Mouse (Mus musculus): ENCODE data around the gene Nemf. TPM values are rescaled to one million over a fixed set of nuclear protein-coding genes. Genes with fewer than 3 reads are reported as not detected.

Gene Nemf
- polyA plus RNA-seq, 1 experiment, result 6.4 TPM

GRCm38 (mm10) chr12:69294936-69295335, 62.0 kb downstream of the Nemf start:
- no peak overlapping the region for H3K4me3 ChIP-seq (ENCODE audit: insufficient read depth, poor library complexity, severe bottlenecking)
- peaks cover 25% of the 10 kb centered on the region for H3K79me3 ChIP-seq (ENCODE audit: low read depth)
- no peak overlapping the region for H3ac ChIP-seq (ENCODE audit: control insufficient read depth, insufficient read length, low read depth)
- H3K79me2 ChIP-seq (ENCODE audit: control insufficient read depth, insufficient read depth), result peaks cover 37% of the 10 kb centered on the region
- H3K36me3 ChIP-seq (ENCODE audit: control insufficient read depth, insufficient read depth), result peaks cover under 1% of the 10 kb centered on the region
- TF ChIP-seq MYOG (IDR thresholded peaks at IDR 0.05; ENCODE audit: control insufficient read depth, extremely low read depth, insufficient read length), result no peak
- TF ChIP-seq USF1 (IDR thresholded peaks at IDR 0.05; ENCODE audit: low read depth), result no peak
- no peak for TF ChIP-seq MAX (IDR thresholded peaks at IDR 0.05)
- no peak for TF ChIP-seq FOSL1 (IDR thresholded peaks at IDR 0.05; ENCODE audit: insufficient read depth, low read length, poor library complexity, severe bottlenecking)
- TF ChIP-seq CEBPB (IDR thresholded peaks at IDR 0.05; ENCODE audit: low read depth), result no peak
- TF ChIP-seq MYOD1 (IDR thresholded peaks at IDR 0.05; ENCODE audit: control insufficient read depth, insufficient read length, low read depth), result no peak
- TF ChIP-seq CTCF (IDR thresholded peaks at IDR 0.05; ENCODE audit: control insufficient read depth, insufficient read depth, insufficient read length), result no peak
- H3K27me3 ChIP-seq (ENCODE audit: control insufficient read depth, insufficient read depth, insufficient read length), result no peaks in the 10 kb centered on the region

- H3K36me3 ChIP-seq (ENCODE audit: control insufficient read depth, insufficient read depth), result no peaks in the 10 kb centered on the region
- H3ac ChIP-seq (ENCODE audit: control insufficient read depth, insufficient read length, low read depth), result no peak overlapping the region
- H3K27me3 ChIP-seq (ENCODE audit: control insufficient read depth, insufficient read depth, insufficient read length), result no peaks in the 10 kb centered on the region
Measured at GRCm38 (mm10) chr12:69293815-69294214, 63.1 kb downstream of the Nemf start.

GRCm38 (mm10) chr12:69292401-69292800, 64.6 kb downstream of the Nemf start:
- no peak for TF ChIP-seq MYOG (IDR thresholded peaks at IDR 0.05; ENCODE audit: control insufficient read depth, extremely low read depth, insufficient read length)
- no peak for TF ChIP-seq MAX (IDR thresholded peaks at IDR 0.05)
- Histone ChIP-seq H3K36me3 (ENCODE audit: control insufficient read depth, insufficient read depth) (no peaks in the 10 kb centered on the region), H3K4me3 (ENCODE audit: insufficient read depth, poor library complexity, severe bottlenecking) (no peak overlapping the region), H3K79me3 (ENCODE audit: low read depth) (peaks cover 6% of the 10 kb centered on the region), H3K79me2 (ENCODE audit: control insufficient read depth, insufficient read depth) (peaks cover 11% of the 10 kb centered on the region), H3ac (ENCODE audit: control insufficient read depth, insufficient read length, low read depth) (no peak overlapping the region), H3K27me3 (ENCODE audit: control insufficient read depth, insufficient read depth, insufficient read length) (no peaks in the 10 kb centered on the region)

More at GRCm38 (mm10) chr12:69293815-69294214, 63.1 kb downstream of the Nemf start:
- Histone ChIP-seq H3K4me3 (ENCODE audit: insufficient read depth, poor library complexity, severe bottlenecking) (no peak overlapping the region), H3K79me3 (ENCODE audit: low read depth) (peaks cover 15% of the 10 kb centered on the region), H3K79me2 (ENCODE audit: control insufficient read depth, insufficient read depth) (peaks cover 26% of the 10 kb centered on the region)
- no peak for TF ChIP-seq MYOD1 (IDR thresholded peaks at IDR 0.05; ENCODE audit: control insufficient read depth, insufficient read length, low read depth)
- no peak for TF ChIP-seq CEBPB (IDR thresholded peaks at IDR 0.05; ENCODE audit: low read depth)
- TF ChIP-seq MYOG (IDR thresholded peaks at IDR 0.05; ENCODE audit: control insufficient read depth, extremely low read depth, insufficient read length), result no peak
- TF ChIP-seq USF1 (IDR thresholded peaks at IDR 0.05; ENCODE audit: low read depth), result no peak
- no peak for TF ChIP-seq CTCF (IDR thresholded peaks at IDR 0.05; ENCODE audit: control insufficient read depth, insufficient read depth, insufficient read length)
- no peak for TF ChIP-seq MAX (IDR thresholded peaks at IDR 0.05)
- TF ChIP-seq FOSL1 (IDR thresholded peaks at IDR 0.05; ENCODE audit: insufficient read depth, low read length, poor library complexity, severe bottlenecking), result no peak

- Histone ChIP-seq H3K79me2 (ENCODE audit: control insufficient read depth, insufficient read depth) (no peaks in the 10 kb centered on the region), H3ac (ENCODE audit: control insufficient read depth, insufficient read length, low read depth) (no peak overlapping the region), H3K36me3 (ENCODE audit: control insufficient read depth, insufficient read depth) (no peaks in the 10 kb centered on the region), H3K4me3 (ENCODE audit: insufficient read depth, poor library complexity, severe bottlenecking) (no peak overlapping the region), H3K27me3 (ENCODE audit: control insufficient read depth, insufficient read depth, insufficient read length) (no peaks in the 10 kb centered on the region), H3K79me3 (ENCODE audit: low read depth) (no peaks in the 10 kb centered on the region)
- TF ChIP-seq CTCF (IDR thresholded peaks at IDR 0.05; ENCODE audit: control insufficient read depth, insufficient read depth, insufficient read length) (no peak), MYOD1 (IDR thresholded peaks at IDR 0.05; ENCODE audit: control insufficient read depth, insufficient read length, low read depth) (no peak), CEBPB (IDR thresholded peaks at IDR 0.05; ENCODE audit: low read depth) (no peak), MAX (IDR thresholded peaks at IDR 0.05) (no peak), MYOG (IDR thresholded peaks at IDR 0.05; ENCODE audit: control insufficient read depth, extremely low read depth, insufficient read length) (no peak), FOSL1 (IDR thresholded peaks at IDR 0.05; ENCODE audit: insufficient read depth, low read length, poor library complexity, severe bottlenecking) (no peak), USF1 (IDR thresholded peaks at IDR 0.05; ENCODE audit: low read depth) (no peak)
Measured at GRCm38 (mm10) chr12:69288699-69289098, 68.3 kb downstream of the Nemf start.

- no peak overlapping the region for H3ac ChIP-seq (ENCODE audit: control insufficient read depth, insufficient read length, low read depth)
- no peaks in the 10 kb centered on the region for H3K36me3 ChIP-seq (ENCODE audit: control insufficient read depth, insufficient read depth)
- H3K79me2 ChIP-seq (ENCODE audit: control insufficient read depth, insufficient read depth), result no peaks in the 10 kb centered on the region
- no peaks in the 10 kb centered on the region for H3K79me3 ChIP-seq (ENCODE audit: low read depth)
- no peak overlapping the region for H3K4me3 ChIP-seq (ENCODE audit: insufficient read depth, poor library complexity, severe bottlenecking)
- TF ChIP-seq MYOG (IDR thresholded peaks at IDR 0.05; ENCODE audit: control insufficient read depth, extremely low read depth, insufficient read length), result no peak
- no peak for TF ChIP-seq MAX (IDR thresholded peaks at IDR 0.05)
- no peak for TF ChIP-seq CEBPB (IDR thresholded peaks at IDR 0.05; ENCODE audit: low read depth)
- TF ChIP-seq FOSL1 (IDR thresholded peaks at IDR 0.05; ENCODE audit: insufficient read depth, low read length, poor library complexity, severe bottlenecking), result no peak
- TF ChIP-seq USF1 (IDR thresholded peaks at IDR 0.05; ENCODE audit: low read depth), result no peak
- TF ChIP-seq MYOD1 (IDR thresholded peaks at IDR 0.05; ENCODE audit: control insufficient read depth, insufficient read length, low read depth), result no peak
- TF ChIP-seq CTCF (IDR thresholded peaks at IDR 0.05; ENCODE audit: control insufficient read depth, insufficient read depth, insufficient read length), result no peak
- H3K27me3 ChIP-seq (ENCODE audit: control insufficient read depth, insufficient read depth, insufficient read length), result no peaks in the 10 kb centered on the region
Measured at GRCm38 (mm10) chr12:69287535-69287934, 69.4 kb downstream of the Nemf start.

- H3ac ChIP-seq (ENCODE audit: control insufficient read depth, insufficient read length, low read depth), result no peak overlapping the region
- no peaks in the 10 kb centered on the region for H3K36me3 ChIP-seq (ENCODE audit: control insufficient read depth, insufficient read depth)
- no peak overlapping the region for H3K4me3 ChIP-seq (ENCODE audit: insufficient read depth, poor library complexity, severe bottlenecking)
- no peaks in the 10 kb centered on the region for H3K27me3 ChIP-seq (ENCODE audit: control insufficient read depth, insufficient read depth, insufficient read length)
- no peaks in the 10 kb centered on the region for H3K79me2 ChIP-seq (ENCODE audit: control insufficient read depth, insufficient read depth)
- H3K79me3 ChIP-seq (ENCODE audit: low read depth), result no peaks in the 10 kb centered on the region
- TF ChIP-seq FOSL1 (IDR thresholded peaks at IDR 0.05; ENCODE audit: insufficient read depth, low read length, poor library complexity, severe bottlenecking), result no peak
- no peak for TF ChIP-seq CEBPB (IDR thresholded peaks at IDR 0.05; ENCODE audit: low read depth)
- TF ChIP-seq USF1 (IDR thresholded peaks at IDR 0.05; ENCODE audit: low read depth), result no peak
- TF ChIP-seq CTCF (IDR thresholded peaks at IDR 0.05; ENCODE audit: control insufficient read depth, insufficient read depth, insufficient read length), result no peak
- no peak for TF ChIP-seq MYOG (IDR thresholded peaks at IDR 0.05; ENCODE audit: control insufficient read depth, extremely low read depth, insufficient read length)
- no peak for TF ChIP-seq MYOD1 (IDR thresholded peaks at IDR 0.05; ENCODE audit: control insufficient read depth, insufficient read length, low read depth)
- TF ChIP-seq MAX (IDR thresholded peaks at IDR 0.05), result no peak
Measured at GRCm38 (mm10) chr12:69283146-69283545, 73.8 kb downstream of the Nemf start.
